Mouse (Mus musculus) heart, postnatal 25 days (tissue): Measurements from ENCODE around the gene Olfr486. TPM values are rescaled to one million over a fixed set of nuclear protein-coding genes. Genes with fewer than 3 reads are reported as not detected.
"Not testable (repeated sequence)": the region's sequence is repeated elsewhere in the genome, so short reads cannot be mapped to it uniquely, and the experiment has no call there.

Source experiments
- DNase-seq: peaks from one replicate; pipeline ENCODE4 v3.0.0; 2022; ENCODE audit warnings: low spot score
- intact Hi-C: fragments of 180-260 bp; cut with DNase I; formaldehyde crosslinking; loops from one replicate; pipeline ENCODE4 v1.15.1; 2025
- total RNA-seq, 2 experiments: library from RNA; stranded (reverse); gene quantifications; 2 replicates each; pipeline ENCODE4 v1.2.3; 2021

Gene Olfr486
- not detected for total RNA-seq

DNA sequence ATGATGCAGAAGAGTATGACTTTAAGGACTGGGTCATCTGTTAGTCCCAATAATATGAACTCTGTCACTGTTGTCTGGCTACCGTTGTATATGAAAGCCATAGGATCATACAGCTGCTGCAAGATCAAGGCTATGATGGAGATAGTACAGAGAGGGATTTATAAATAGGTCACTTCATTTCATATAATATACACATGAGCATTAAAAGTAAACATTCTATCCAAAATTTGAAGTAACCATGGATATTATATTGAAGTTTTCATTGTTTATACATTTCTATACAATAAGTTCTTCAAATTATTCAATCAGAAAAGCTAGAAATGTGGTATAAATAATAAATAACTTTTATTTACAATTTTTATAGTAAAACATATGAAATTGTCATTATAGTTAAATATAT lies at the start of gene Olfr486:
Gene Olfr486 (minus strand): TSS at position 101 of the 400 bp plus-strand sequence.
- DNase-seq, intact Hi-C loops: not testable (repeated sequence)

GRCm38 (mm10) chr7:108214536-108214935 lies 42.0 kb upstream of the Olfr486 start, which contains the start of gene Olfr487:
Gene Olfr487 (minus strand): TSS chr7:108214636.
- DNase-seq, intact Hi-C loops: not testable (repeated sequence)

GRCm38 (mm10) chr7:108196938-108197337 lies 24.4 kb upstream of the Olfr486 start:
- DNase-seq: no peak
- intact Hi-C loops: no loop called here

DNA sequence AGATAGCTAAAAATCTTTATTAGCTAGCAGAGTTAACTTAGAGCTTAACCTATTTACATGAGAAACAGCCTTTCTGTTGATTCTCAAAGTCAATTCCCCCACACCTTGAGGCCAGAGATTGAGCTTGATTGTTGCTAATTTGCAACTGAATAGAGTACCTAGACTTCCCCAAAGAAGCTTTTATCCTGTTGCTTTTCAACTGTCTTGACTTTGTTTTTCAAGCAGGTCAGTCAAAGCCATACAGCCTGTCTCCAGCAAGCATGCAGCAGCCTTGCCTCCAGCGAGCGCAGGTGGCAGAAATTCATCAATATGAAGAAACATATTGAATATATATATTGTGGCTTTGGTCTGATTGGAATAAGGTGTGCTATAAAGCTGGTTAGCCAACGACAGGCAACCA lies 23.8 kb upstream of the Olfr486 start:
- intact Hi-C loops, DNase-seq: not testable (repeated sequence)

DNA sequence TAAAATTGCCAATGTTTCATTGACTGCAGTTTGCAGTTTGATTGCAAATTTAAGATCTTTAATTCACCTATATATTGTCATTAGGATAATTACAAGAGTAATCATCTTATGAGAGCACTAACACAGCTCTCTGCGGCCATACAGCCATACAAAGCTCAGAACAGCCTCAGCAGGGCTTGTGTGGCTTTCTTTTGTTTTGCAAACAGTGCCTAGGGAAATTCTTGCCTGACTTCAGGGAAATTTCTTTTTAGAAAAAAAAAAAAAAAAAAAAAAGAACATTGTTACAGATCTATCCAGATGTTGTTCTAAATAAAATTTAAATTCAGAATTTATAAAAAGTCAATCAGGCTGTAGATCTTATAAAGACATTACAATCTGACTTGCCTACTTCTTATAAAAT lies 20.2 kb upstream of the Olfr486 start:
- intact Hi-C loops, DNase-seq: not testable (repeated sequence)

GRCm38 (mm10) chr7:108191196-108191595 lies 18.7 kb upstream of the Olfr486 start:
- DNase-seq, intact Hi-C loops: not testable (repeated sequence)

- DNase-seq, intact Hi-C loops: not testable (repeated sequence)
These were observed 12.7 kb upstream of the Olfr486 start for GRCm38 (mm10) chr7:108185237-108185636.

DNA sequence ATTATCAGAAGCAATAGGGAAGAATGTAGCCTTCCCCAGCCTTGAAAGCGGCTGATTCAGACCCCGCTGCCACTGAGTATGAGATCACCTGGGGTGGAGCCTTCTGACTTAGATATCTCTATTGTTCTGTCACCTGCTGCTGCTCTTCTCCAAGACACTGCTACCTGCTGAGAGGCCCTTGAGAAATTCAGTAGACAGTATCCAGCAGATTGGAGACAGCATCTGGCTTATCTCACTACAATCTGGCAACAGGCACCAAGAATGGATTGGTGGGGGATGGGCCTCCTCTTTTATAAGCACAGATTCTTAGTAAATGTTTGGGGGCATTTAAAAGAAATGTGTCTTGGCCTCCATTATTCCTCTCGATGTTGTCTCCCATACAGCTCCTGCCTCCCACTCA lies 11.9 kb upstream of the Olfr486 start:
- intact Hi-C loops, DNase-seq: not testable (repeated sequence)

- no peak for DNase-seq
- intact Hi-C loops: no loop called here
These were observed 12.8 kb downstream of the Olfr486 start, which contains the start of gene Olfr485 for GRCm38 (mm10) chr7:108159771-108160170. Gene Olfr485 (minus strand): TSS chr7:108159871.

- intact Hi-C loops: no loop called here
- DNase-seq: no peak
These were observed 45.2 kb downstream of the Olfr486 start, which contains the start of gene Olfr484 for GRCm38 (mm10) chr7:108127349-108127748. Gene Olfr484 (minus strand): TSS chr7:108127449.

Other genes with a start within 250 kb of the Olfr486 start
- not detected for gene Olfr473, start 242.3 kb downstream of the Olfr486 start, total RNA-seq
- not detected for gene Olfr474, start 218.1 kb downstream of the Olfr486 start, total RNA-seq
- not detected for gene Olfr476, start 207.9 kb downstream of the Olfr486 start, total RNA-seq
- gene Olfr477, start 186.0 kb downstream of the Olfr486 start, total RNA-seq: not detected
- not detected for gene Olfr478, start 138.8 kb downstream of the Olfr486 start, total RNA-seq
- gene Olfr479, start 122.0 kb downstream of the Olfr486 start, total RNA-seq: not detected
- gene Olfr480, start 105.4 kb downstream of the Olfr486 start, total RNA-seq: not detected
- not detected for gene Olfr481, start 92.9 kb downstream of the Olfr486 start, total RNA-seq
- under 1 TPM; 0.59 to 0.94 TPM for gene Olfr482, start 75.2 kb downstream of the Olfr486 start, total RNA-seq
- gene Olfr483, start 71.9 kb downstream of the Olfr486 start, total RNA-seq: not detected
- gene Olfr484, start 45.3 kb downstream of the Olfr486 start, total RNA-seq: not detected
- not detected for gene Olfr485, start 12.9 kb downstream of the Olfr486 start, total RNA-seq
- gene Olfr487, start 41.9 kb upstream of the Olfr486 start, total RNA-seq: not detected
- gene Olfr488, start 85.6 kb upstream of the Olfr486 start, total RNA-seq: not detected
- gene Olfr490, start 116.2 kb upstream of the Olfr486 start, total RNA-seq: not detected
- gene Olfr491, start 140.7 kb upstream of the Olfr486 start, total RNA-seq: not detected
- gene Olfr492, start 150.9 kb upstream of the Olfr486 start, total RNA-seq: not detected
- gene Olfr493, start 174.2 kb upstream of the Olfr486 start, total RNA-seq: not detected
- not detected for gene Olfr494, start 192.6 kb upstream of the Olfr486 start, total RNA-seq
- gene Olfr495, start 220.4 kb upstream of the Olfr486 start, total RNA-seq: not detected
- gene Olfr497, start 247.7 kb upstream of the Olfr486 start, total RNA-seq: not detected